Mouse (Mus musculus) embryo, embryonic 10.5 days (tissue): ENCODE data around the gene Fbxo22.
"Not testable (repeated sequence)": the region's sequence is repeated elsewhere in the genome, so short reads cannot be mapped to it uniquely, and the experiment has no call there.

Experiments used
- DNase-seq: peaks from one replicate; pipeline ENCODE4 v3.0.0-alpha.2; 2015; ENCODE audit warnings: low spot score

Fbxo22 gene

DNA sequence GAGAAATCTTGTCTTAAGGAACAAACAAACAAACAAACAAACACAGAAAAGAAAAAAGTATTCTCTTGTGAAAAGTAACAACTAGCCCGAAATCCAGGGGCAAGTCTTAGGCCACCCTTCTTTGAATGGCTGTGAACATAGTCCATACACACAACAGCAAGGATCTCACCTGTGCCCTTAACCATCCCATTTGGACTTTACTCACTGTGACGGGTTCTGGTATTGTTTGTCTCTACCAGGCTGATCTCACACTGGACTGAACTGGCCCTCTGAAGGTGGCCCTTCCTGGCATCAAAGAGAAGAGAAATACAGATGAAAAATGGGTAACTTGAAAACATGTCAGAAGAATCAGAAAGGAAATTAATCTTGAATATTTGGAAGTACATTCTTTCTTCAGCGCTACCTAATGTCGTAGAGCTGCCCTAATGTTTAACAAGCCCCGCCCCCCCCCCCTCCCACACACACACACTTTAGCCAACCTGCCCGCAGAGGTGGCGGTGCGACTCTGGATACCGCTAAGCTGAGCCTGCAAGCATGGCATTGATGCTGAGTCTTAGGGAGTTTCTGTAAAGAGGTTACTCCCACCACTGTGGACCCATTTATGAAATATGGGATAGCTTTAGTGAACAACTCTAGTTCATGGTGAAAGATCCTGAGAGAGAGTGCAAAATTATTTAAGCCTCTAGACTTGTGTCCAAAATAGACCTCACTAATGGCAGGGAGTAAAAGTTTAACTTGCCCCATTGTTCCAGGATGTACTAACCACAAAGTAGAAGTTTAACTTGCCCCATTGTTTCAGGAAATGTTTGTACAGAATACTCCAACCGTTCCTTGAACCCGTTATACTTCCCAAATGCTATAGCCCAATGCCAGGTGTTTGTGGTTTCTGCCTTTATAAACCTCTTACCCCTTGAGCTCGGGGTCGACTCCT, 27.8 kb downstream of the Fbxo22 start:
- DNase-seq, result no peak

- no peak for DNase-seq
Observed at GRCm38 (mm10) chr9:55240852-55241251, 32.1 kb downstream of the Fbxo22 start.

DNA sequence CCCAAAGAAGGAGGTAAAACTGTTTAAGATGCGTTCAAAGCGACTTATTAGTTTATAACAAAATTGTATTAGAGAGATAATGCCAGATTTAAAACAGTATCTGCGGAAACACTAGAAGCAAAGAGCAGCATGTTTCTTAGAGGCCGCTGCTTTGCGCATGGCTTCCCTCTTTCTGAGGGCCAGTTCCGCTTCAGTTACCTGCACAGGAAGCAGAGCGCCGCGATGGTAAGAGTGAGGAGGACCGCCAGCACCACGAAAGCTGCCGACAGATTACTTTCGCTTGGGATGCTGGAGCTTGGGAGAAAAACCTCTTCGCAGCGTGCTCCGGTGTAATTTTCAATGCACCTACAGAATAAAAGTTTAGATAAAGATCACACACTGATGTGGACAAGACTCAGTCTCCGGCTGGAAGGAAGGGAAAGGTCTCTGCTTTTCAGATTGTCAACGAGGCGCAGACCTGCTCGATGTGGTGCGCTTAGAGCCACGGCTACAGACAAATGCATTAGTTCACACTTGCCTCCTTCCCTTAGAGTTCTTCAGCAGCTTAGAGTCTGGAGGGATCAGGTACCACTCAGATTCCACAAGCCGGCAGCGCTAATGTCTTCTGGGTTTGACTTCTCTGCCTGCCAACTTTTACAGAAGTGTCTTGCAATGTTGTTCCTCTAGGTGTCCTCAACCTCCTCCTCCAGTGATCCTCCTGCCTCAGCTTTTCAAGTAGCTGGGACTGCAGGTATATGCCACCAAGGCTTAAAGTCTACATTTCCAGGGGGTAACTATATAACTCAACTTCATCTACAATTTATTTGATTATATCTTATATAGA, 33.3 kb downstream of the Fbxo22 start:
- DNase-seq, result peak; percentile 35

DNA sequence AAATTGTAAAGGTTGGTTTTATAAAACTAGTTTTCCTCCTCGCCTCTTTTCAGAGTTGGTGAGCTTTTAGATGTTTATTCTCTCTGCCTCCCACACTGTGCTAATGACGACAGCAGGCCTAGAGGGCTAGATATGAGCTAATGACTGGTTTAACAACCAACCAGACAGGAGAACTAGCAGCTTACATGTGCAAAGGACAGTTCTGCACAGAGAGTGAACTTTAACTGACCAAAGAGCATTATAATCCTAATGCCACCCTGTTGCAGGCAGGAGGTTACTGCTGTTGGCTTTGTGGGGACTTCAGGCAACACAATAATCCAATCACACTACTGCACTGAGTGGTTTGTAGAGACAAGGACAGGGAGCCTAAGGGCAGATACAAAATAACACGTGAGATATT, 34.6 kb downstream of the Fbxo22 start:
- no peak for DNase-seq

DNA sequence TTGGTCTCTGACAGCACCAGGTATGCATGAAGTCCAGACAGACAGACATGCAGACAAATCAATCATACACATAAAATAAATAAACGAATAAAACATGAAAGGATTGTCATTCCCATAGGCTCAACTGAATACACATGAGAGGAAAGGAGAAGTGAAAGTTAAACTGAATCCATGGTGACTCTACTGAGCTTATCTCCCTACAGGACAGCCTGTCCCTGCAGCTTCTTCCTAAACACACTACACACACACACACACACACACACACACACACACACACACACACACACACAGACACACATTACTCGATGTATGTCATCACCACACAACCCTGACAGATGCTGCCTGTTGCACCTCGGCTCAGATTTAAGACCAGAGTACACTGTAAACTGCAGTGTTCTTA, 35.4 kb downstream of the Fbxo22 start:
- DNase-seq, result no peak

DNA sequence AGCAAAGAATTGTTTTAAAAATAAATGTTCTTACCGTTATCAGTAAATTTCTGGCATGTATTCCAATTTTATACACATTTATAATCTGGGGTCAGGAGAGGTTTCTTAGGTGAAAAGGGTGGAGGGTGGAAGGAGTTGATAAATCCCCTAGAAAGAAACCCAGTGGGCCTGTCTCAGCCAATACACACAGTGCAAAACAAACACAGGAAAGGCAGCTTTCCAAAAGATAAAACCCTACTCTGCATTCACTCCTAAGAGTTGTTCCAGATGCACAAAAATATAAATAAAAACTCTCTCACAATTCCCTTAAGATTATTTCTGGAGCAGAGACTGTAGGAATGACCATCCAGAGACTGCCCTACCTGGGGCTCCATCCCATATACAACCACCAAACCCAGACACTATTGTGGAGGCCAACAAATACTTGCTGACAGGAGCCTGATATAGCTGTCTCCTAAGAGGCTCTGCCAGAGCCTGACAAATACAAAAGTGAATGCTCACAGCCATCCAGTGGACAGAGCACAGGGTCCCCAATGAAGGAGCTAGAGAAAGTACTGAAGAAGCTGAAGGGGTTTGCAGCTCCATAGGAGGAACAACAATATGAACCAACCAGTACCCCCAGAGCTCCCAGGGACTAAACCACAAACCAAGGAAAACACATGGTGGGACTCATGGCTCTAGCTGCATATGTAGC, 36.5 kb downstream of the Fbxo22 start:
- DNase-seq, result not testable (repeated sequence)

DNA sequence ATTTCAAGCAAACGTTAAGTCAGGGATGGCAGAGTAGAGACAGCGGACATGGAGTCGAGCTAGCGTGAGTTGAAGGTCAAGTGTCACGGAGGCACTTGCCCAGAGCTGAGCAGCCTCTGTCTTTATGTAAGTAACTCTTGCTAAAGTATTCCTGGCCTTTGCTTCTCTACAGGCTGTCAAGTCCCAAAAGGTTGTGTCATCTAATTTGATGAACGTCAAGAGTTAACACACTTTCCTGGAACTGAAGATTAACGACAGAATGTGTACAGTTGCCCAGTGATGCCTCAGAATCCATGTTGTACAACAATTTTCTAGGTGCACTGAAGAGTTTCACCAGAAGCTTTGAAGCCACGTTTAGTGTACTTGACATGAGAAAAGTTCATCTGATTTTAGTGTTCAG, 37.7 kb downstream of the Fbxo22 start:
- no peak for DNase-seq

GRCm38 (mm10) chr9:55246918-55247317, 38.2 kb downstream of the Fbxo22 start:
- no peak for DNase-seq

DNA sequence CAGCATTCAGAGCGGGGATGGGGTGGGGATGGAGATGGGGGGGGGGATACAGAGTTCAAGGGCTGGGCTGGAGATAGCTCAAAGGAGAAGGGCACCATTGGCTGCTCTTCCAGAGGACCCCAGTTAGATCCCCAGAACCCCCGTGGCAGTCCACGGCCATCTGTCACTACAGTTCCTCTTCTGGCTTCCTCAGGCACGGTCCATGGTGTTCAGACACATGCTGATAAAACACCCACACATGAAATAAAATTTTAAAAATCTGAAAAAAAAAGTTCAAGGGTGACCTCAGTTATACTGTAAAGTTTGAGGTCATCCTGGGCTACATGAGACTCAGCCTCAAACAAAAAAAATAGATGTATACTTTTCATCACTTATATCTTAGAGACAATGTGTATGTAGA, 39.7 kb downstream of the Fbxo22 start:
- DNase-seq, result no peak

DNA sequence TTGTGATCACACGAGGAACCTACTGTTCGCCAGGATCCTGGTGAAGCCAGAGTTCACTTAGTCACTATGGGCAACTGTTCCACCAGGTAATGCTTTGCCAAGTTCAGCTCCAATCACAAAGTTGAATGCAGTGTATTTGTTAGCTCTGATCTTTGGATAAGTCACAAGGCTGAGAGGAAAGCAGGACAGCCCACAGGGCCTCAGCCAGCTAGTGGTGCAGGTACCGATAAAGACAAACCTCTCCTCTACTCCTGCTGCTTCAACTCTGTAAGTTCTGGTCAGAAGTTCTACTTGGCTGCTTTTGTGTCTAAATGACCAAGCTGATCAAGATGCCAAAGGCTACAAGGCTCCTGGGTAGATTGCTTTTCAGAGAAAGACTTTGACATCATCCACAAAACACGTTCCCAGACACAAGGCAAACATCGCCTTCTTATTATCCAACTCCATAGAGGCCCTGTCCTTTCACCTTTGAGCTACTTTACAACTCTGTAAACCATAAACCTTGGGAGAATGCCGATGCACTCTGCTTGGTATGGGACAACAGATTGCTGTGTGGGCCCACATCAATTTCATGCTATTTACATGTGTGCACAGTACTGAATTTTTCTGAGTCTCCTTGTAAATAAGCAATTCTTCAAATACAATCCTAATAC, 42.0 kb downstream of the Fbxo22 start:
- no peak for DNase-seq

DNA sequence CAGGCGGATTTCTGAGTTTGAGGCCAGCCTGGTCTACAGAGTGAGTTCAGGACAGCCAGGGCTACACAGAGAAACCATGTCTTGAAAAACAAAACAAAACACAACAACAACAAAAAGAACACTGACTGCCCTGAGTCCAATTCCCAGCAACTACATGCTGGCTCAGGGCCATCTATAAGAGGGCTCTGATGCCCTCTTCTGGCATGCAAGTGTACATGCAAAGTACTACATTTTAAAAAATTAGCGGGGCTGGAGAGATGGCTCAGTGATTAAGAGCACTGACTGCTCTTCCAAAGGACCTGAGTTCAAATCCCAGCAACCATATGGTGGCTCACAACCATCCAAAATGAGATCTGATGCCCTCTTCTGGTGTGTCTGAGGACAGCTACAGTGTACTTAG, 43.4 kb downstream of the Fbxo22 start:
- DNase-seq, result not testable (repeated sequence)

GRCm38 (mm10) chr9:55253849-55254248, 45.1 kb downstream of the Fbxo22 start:
- DNase-seq, result no peak

DNA sequence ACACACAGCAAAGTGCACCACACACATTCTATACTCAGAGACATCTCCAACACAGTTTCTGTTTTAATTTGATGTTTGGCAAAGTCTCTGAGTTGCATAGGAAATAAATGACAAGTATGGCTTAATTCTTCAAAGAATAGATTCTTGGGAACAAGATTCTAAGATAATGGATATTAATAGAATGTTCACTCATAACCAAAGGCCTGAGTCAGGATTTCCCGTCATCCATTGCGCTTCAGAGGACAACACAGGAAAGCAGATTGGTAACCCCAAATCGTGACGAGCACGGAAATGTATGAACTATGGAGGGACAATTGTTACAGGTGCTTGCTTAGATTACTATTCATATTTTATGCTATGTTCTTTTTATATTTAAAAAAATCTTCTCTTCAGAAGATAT, 46.3 kb downstream of the Fbxo22 start:
- DNase-seq, result no peak

GRCm38 (mm10) chr9:55255604-55256003, 46.9 kb downstream of the Fbxo22 start:
- no peak for DNase-seq

DNA sequence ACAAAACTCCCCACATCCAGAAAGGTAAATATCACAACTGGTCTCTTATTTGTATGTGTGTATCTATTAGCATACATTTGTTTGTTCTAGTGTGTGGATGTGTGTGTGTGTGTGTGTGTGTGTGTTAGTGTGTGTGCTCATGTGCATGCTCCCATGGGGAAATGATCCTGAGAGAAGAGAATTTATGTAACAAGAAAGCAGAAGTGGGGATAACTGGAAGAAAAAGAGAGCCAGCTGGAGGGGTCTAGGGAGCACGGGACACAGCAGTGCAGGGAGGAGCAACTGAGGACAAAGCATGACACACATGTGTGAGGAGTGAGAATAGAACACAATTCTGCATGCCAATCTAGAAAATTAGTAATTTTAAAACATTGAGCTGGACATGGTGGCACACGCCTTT, 48.4 kb downstream of the Fbxo22 start:
- no peak for DNase-seq

GRCm38 (mm10) chr9:55259741-55260140, 51.0 kb downstream of the Fbxo22 start:
- DNase-seq, result no peak

DNA sequence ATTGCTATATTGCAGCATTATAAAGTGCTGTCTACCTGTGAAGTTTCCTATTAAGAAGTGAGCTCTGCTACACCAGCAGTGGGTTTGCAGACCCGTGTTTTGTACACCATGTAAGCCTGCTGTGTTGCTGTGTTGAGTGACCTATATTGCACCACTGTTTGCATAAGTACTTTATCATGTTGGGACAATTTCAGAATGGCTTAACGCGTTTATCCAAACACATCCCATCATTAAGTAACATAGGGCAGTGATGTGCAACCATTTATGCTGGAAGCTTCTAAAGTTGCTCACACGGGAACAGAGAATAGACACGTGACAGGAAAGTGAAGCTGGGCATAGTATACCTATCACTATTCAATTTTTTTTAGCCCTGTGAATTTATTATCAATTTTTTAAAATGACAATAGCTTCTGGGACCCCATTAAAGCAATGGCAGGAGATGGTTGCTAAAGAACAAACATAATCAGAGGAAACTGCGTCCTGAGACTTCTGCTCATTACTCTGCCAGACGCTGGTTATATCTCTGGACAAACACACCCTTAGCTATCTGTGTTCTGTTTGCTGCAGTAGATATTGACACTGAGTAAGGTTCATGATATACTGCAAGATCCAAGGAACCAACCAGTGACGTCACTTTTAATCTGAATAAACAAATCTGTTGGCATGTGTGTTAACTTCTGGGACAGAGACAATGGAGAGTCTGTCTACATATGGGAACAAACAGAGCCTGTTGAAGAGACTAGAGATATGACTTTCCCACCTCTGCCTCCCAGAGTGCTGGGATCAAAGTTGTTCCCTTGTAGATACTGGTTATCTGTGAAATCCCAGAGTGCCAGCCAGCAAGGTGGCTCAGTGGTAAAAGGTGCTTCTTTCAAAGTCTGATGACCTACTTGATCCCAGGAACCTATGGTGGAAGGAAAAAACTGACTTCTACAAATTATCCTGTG, 55.9 kb downstream of the Fbxo22 start:
- DNase-seq, result no peak

DNA sequence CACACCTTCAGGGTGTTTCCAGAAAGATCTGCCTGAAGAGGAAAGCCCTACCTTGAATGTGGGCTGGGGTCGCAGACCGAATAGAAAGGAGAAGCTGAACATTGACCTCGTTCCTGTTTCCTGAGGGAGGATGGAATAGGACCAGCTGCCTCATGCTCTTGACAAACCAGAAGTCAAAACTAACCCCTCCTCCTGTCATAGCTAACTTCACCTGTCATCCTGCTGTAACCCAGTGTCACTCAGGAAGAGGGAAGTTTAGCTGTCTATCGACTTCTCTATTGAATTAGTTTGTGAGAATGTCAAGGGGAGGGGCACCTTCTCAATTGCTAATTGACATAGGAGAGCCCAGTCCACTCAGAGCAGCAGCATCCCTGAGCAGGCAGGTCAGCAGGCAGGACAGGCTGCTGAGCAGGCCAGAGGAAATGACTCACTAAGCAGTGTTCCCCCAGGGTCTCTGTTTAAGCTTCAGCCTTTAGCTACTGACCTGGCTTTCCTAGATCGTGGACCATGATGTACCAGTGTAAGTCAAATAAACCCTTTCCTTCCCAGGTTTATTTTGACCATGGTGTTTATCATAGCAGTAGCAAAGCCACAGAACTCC, 63.3 kb downstream of the Fbxo22 start:
- DNase-seq, result no peak

DNA sequence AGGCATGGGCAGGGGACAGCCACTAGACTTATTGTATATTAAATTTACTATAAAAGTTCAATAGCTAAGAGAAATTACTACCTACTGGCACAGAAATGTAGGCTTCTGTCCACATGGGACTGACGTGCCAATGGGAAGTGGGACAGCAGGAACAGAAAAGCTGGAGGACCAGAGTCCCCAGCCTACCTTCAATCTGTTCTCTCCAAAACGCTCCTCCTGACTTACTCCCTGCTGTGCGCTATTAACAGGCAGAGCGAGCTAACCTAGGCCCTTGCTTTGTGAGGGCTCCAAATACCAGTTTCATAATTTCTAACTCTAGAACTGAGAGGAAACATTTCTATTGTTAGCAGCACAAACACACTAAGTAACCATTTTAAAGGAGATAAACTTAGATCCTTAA, 65.2 kb downstream of the Fbxo22 start:
- DNase-seq, result no peak
